Mouse (Mus musculus): ENCODE results near the gene Hspb1. TPM values are rescaled to one million over a fixed set of nuclear protein-coding genes. Genes with fewer than 3 reads are reported as not detected.

The Hspb1 gene
- polyA plus RNA-seq, 1 experiment from 2014 or later = 11.4 TPM

DNA sequence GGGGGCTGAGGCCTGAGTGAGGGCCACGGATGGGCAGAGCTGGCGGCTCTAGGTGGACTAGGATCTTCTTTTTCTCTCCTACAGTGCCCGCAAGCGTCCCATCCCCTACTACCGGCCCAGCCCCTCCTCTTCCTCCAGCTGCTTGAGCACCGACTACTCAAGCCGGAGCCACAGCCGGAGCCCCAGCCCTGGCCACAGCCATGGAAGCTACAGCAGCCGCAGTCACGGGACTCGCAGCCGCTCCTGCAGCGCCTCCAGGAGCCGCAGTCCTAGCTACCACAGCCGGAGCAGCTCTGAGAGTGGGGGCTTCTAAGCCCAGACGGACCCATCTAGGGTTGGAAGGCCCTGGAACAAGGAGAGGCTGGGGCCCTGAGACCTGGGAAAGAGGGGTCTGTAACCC lies 14.7 kb upstream of the Hspb1 start:
- Histone ChIP-seq H3K4me2 (ENCODE audit: low read depth, low read length, severe bottlenecking) (no peak overlapping the region), H3K9ac (ENCODE audit: low read length) (peak overlapping the region; percentile 23; the same call in 1 of the 2 replicates), H3K4me1 (replicated peaks; ENCODE audit: control insufficient read depth, insufficient read depth, low read length) (peaks cover 6% of the 10 kb centered on the region; the same call in 1 of the 2 replicates), H3K27ac (ENCODE audit: low read depth, low read length) (no peak overlapping the region), H3K4me3 (ENCODE audit: low read depth, low read length) (no peak overlapping the region), H3K9me3 (ENCODE audit: control insufficient read depth, low read length) (no peaks in the 10 kb centered on the region), H3K27me3 (ENCODE audit: control insufficient read depth, insufficient read depth, low read length) (peaks cover 28% of the 10 kb centered on the region), H3K36me3 (ENCODE audit: control insufficient read depth, insufficient read depth, low read length) (no peaks in the 10 kb centered on the region)
- ATAC-seq (replicated peaks; ENCODE audit: low FRiP score) = no peak; the same call in 1 of the 2 replicates
- 15% methylated on average over 16 of the region's 16 CpGs for WGBS
- DNase-seq (ENCODE audit: low spot score) = no peak

DNA sequence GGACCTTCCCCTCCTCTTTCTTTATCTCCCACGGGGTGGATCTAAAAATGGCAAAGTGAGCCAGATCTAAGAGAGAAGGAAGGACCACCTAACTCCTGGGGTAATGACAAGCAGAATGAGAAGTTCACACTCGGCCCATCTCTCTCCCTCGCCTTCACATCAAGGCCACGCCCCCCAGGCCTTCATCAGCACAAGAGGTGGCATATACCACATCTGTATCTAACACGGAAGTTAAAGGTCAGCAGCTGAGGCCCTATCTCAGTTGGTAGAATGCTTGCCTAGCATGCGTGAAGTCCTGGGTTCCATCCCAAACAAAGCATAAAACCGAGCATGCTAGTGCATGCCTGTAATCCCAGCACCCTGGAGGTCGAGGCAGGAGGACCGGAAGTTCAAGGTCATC lies 14.0 kb upstream of the Hspb1 start:
- H3K9ac ChIP-seq (ENCODE audit: low read length) = no peak overlapping the region
- H3K9me3 ChIP-seq (ENCODE audit: control insufficient read depth, low read length) = no peaks in the 10 kb centered on the region
- DNase-seq (ENCODE audit: low spot score) = no peak
- H3K4me2 ChIP-seq (ENCODE audit: low read depth, low read length, severe bottlenecking) = no peak overlapping the region
- no peak overlapping the region for H3K27ac ChIP-seq (ENCODE audit: low read depth, low read length)
- ATAC-seq (replicated peaks; ENCODE audit: low FRiP score) = no peak
- 0 out of 2 replicates have a peak, but pooled peaks cover 2% of the 10 kb centered on the region for H3K4me1 ChIP-seq (replicated peaks; ENCODE audit: control insufficient read depth, insufficient read depth, low read length)
- H3K36me3 ChIP-seq (ENCODE audit: control insufficient read depth, insufficient read depth, low read length) = no peaks in the 10 kb centered on the region
- 70% methylated on average over 9 of the region's 9 CpGs for WGBS
- H3K4me3 ChIP-seq (ENCODE audit: low read depth, low read length) = no peak overlapping the region
- peaks cover 21% of the 10 kb centered on the region for H3K27me3 ChIP-seq (ENCODE audit: control insufficient read depth, insufficient read depth, low read length)

DNA sequence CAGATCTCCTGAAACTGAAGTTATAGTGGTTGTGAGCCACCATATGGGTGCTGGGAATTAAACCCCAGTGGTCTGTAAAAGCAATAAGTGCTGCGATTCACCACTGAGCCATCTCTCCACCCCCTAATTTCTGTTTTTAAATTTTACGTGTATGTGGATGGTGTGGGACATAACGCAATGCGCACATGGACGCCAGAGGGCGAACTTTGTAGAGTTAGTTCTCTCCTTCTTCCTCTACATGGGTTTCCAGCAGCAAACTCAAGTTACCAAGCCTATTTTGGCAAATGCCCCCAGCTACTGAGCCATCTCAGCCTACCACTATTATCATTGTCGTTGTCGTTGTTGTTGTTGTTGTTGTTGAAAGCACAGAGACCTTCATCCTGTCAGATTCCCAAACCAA lies 10.5 kb upstream of the Hspb1 start:
- Histone ChIP-seq H3K27ac (ENCODE audit: low read depth, low read length) (no peak overlapping the region), H3K9me3 (ENCODE audit: control insufficient read depth, low read length) (no peaks in the 10 kb centered on the region), H3K4me1 (replicated peaks; ENCODE audit: control insufficient read depth, insufficient read depth, low read length) (0 out of 2 replicates have a peak, but pooled peaks cover 2% of the 10 kb centered on the region), H3K4me2 (ENCODE audit: low read depth, low read length, severe bottlenecking) (peak overlapping the region; percentile 59), H3K9ac (ENCODE audit: low read length) (no peak overlapping the region; the same call in 1 of the 2 replicates), H3K4me3 (ENCODE audit: low read depth, low read length) (no peak overlapping the region), H3K27me3 (ENCODE audit: control insufficient read depth, insufficient read depth, low read length) (peaks cover 2% of the 10 kb centered on the region; the same call in 1 of the 2 replicates), H3K36me3 (ENCODE audit: control insufficient read depth, insufficient read depth, low read length) (no peaks in the 10 kb centered on the region)
- ATAC-seq (replicated peaks; ENCODE audit: low FRiP score) (no peak), DNase-seq (ENCODE audit: low spot score) (peak; percentile 70)
- 21% methylated on average over 8 of the region's 8 CpGs for WGBS

DNA sequence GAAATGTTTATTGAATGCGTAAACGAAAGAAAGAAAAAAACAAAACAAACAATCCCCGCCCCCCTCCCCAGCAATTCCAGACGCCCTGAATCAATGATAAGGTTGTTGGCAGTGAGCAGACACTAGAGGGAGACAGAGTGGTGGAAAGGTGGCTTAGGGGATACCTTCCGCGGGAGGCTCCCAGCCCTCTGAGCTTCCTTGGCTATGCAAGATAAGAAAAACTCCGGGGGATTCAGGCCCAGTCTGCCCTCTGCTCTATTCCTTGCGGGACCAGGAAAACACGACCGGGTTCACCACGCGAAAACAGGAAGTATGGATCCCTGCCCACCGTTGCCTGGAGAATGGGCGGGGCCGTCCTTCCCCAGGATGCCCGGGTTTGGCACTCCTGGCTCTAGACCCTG lies 9.9 kb upstream of the Hspb1 start:
- Histone ChIP-seq H3K4me2 (ENCODE audit: low read depth, low read length, severe bottlenecking) (peak overlapping the region; percentile 59), H3K27ac (ENCODE audit: low read depth, low read length) (no peak overlapping the region), H3K9ac (ENCODE audit: low read length) (peak overlapping the region; percentile 50), H3K36me3 (ENCODE audit: control insufficient read depth, insufficient read depth, low read length) (no peaks in the 10 kb centered on the region), H3K4me1 (replicated peaks; ENCODE audit: control insufficient read depth, insufficient read depth, low read length) (0 out of 2 replicates have a peak, but pooled peaks cover 2% of the 10 kb centered on the region), H3K4me3 (ENCODE audit: low read depth, low read length) (peak overlapping the region; percentile 30), H3K9me3 (ENCODE audit: control insufficient read depth, low read length) (no peaks in the 10 kb centered on the region), H3K27me3 (ENCODE audit: control insufficient read depth, insufficient read depth, low read length) (peaks cover 2% of the 10 kb centered on the region; the same call in 1 of the 2 replicates)
- DNase-seq (ENCODE audit: low spot score) = peak; percentile 76
- WGBS = under 1% methylated on average over 16 of the region's 16 CpGs
- ATAC-seq (replicated peaks; ENCODE audit: low FRiP score) = peak; percentile 56; the same call in 1 of the 2 replicates

DNA sequence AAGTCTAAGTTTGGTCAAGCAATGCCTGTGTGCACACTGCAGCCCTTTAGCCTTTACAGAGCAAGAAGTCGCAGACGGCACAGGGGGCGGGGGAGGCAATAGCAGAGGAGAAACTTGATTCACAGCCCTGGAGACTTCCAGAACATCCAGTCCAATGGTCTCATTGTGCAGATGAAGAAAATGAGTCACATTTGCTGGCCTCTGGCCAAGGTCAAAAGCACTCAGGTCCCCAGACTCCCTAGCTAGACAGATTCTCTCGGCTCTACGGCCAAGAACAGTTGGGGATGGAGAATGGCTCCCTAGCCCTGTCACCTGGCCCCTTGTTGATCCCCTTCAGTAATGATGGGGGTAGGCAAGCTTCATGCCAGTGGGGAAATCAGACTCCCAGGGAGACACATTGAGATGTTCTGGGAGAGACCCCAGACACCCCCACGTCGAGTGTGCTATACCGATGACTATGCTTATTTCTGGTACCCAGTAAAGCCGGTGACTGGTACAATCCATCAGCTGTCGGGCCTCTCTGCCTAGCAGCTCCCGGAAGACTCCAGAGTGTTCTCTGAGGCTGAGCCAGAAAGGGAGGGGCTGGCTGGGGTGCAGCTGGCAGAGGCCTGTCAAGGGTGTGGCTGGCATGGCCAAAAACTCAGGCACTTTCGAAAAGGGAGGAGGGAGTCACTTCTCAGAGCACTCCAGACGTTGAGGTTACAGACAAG lies 8.1 kb upstream of the Hspb1 start:
- DNase-seq (ENCODE audit: low spot score) = no peak
- Histone ChIP-seq H3K36me3 (ENCODE audit: control insufficient read depth, insufficient read depth, low read length) (no peaks in the 10 kb centered on the region), H3K27ac (ENCODE audit: low read depth, low read length) (no peak overlapping the region), H3K9me3 (ENCODE audit: control insufficient read depth, low read length) (no peaks in the 10 kb centered on the region), H3K4me1 (replicated peaks; ENCODE audit: control insufficient read depth, insufficient read depth, low read length) (no peaks in the 10 kb centered on the region), H3K4me2 (ENCODE audit: low read depth, low read length, severe bottlenecking) (no peak overlapping the region), H3K9ac (ENCODE audit: low read length) (no peak overlapping the region), H3K27me3 (ENCODE audit: control insufficient read depth, insufficient read depth, low read length) (no peaks in the 10 kb centered on the region), H3K4me3 (ENCODE audit: low read depth, low read length) (no peak overlapping the region)
- no peak for ATAC-seq (replicated peaks; ENCODE audit: low FRiP score)
- WGBS = 69% methylated on average over 13 of the region's 13 CpGs

DNA sequence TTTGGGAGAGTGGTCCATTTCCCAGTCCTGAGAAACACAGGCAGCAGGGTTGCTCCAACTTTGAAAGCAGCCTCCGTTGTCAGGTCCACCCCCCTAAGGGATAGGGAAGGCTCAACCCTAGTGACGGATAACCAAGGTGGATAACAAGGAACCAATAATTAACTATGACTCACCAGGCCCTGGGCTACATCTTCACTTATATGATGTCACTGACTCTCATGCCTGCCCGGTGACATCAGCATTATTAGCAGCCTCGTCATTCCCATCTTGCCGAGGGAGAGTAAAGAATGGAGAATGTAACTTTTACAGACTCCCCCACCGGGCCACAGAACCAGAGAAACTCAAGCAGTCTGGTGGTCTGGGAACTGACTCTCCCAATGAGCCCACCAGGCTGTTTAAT lies 3.1 kb upstream of the Hspb1 start:
- no peak for ATAC-seq (replicated peaks; ENCODE audit: low FRiP score)
- peaks cover 15% of the 10 kb centered on the region for H3K27me3 ChIP-seq (ENCODE audit: control insufficient read depth, insufficient read depth, low read length)

DNA sequence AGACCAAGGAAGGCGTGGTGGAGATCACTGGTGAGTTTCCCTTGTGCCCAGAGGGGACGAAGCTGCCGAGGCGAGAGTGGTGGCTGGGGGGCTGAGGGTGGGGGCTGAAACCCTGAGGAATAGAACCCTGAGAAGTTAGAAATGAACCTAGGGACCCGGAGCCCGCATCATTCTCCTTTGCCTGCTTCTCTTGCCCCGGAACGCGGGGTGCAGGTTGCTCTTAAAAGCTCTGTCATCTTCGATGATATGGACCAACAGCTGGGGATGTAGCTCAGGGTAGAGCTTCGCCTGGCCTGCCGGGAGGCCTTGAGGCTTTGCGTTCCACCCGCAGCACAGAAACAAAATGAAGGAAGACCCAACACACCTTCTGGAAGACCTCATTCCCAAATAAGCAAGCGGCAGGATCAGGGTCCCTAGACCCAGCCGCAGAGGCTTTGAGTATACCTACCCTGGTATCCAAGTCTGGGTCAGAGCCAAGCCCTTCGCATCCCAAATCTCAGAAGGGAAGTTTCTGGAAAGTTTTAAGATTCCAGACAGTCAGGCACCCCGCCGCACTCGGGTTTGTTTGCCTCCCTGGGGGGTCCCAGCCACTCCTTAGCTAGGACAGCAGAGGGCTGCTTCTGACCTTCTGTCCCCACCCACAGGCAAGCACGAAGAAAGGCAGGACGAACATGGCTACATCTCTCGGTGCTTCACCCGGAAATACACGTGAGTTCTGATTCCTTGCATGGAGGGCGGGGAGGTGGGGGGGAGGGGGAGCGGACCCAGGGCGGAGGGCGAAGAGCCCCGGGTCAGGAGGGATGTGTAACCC lies 891 bp downstream of the Hspb1 start:
- no peak overlapping the region for H3K4me2 ChIP-seq (ENCODE audit: low read depth, low read length, severe bottlenecking)
- no peak overlapping the region for H3K4me3 ChIP-seq (ENCODE audit: low read depth, low read length)
- no peaks in the 10 kb centered on the region for H3K9me3 ChIP-seq (ENCODE audit: control insufficient read depth, low read length)
- peaks cover 21% of the 10 kb centered on the region for H3K27me3 ChIP-seq (ENCODE audit: control insufficient read depth, insufficient read depth, low read length)
- H3K9ac ChIP-seq (ENCODE audit: low read length) = no peak overlapping the region
- H3K4me1 ChIP-seq (replicated peaks; ENCODE audit: control insufficient read depth, insufficient read depth, low read length) = peaks cover 4% of the 10 kb centered on the region; the same call in 1 of the 2 replicates
- H3K36me3 ChIP-seq (ENCODE audit: control insufficient read depth, insufficient read depth, low read length) = no peaks in the 10 kb centered on the region
- DNase-seq (ENCODE audit: low spot score) (no peak), ATAC-seq (replicated peaks; ENCODE audit: low FRiP score) (no peak)
- WGBS = 6% methylated on average over 28 of the region's 30 CpGs
- no peak overlapping the region for H3K27ac ChIP-seq (ENCODE audit: low read depth, low read length)

More for the DNA sequence above, 3.1 kb upstream of the Hspb1 start:
- H3K9ac ChIP-seq (ENCODE audit: low read length) = no peak overlapping the region
- no peaks in the 10 kb centered on the region for H3K36me3 ChIP-seq (ENCODE audit: control insufficient read depth, insufficient read depth, low read length)
- H3K4me2 ChIP-seq (ENCODE audit: low read depth, low read length, severe bottlenecking) = no peak overlapping the region
- no peak overlapping the region for H3K4me3 ChIP-seq (ENCODE audit: low read depth, low read length)
- H3K9me3 ChIP-seq (ENCODE audit: control insufficient read depth, low read length) = no peaks in the 10 kb centered on the region
- no peak overlapping the region for H3K27ac ChIP-seq (ENCODE audit: low read depth, low read length)
- DNase-seq (ENCODE audit: low spot score) = no peak
- WGBS = 71% methylated on average over 6 of the region's 6 CpGs
- H3K4me1 ChIP-seq (replicated peaks; ENCODE audit: control insufficient read depth, insufficient read depth, low read length) = peaks cover 4% of the 10 kb centered on the region; the same call in 1 of the 2 replicates

DNA sequence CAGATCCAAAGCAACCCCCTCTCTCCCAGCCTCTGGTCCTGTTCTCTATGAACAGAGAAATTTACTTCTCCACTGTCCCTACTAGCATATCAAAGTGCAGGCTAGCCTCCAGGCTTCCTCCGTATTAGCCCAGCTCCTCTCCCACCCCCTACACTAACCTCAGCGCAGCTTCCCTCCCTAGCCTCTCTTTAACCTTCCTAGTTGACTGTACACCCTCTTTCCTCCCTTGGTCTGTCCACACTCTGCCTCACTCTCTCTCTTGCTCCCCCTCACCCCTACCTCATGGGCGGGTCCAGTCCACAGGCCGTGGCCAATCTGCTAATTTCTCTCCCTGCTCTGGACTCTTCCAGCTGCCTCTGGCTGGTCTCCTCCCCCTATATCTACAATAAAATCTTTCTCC lies 2.6 kb downstream of the Hspb1 start:
- peaks cover 4% of the 10 kb centered on the region; the same call in 1 of the 2 replicates for H3K4me1 ChIP-seq (replicated peaks; ENCODE audit: control insufficient read depth, insufficient read depth, low read length)
- peaks cover 21% of the 10 kb centered on the region for H3K27me3 ChIP-seq (ENCODE audit: control insufficient read depth, insufficient read depth, low read length)
- no peak overlapping the region for H3K9ac ChIP-seq (ENCODE audit: low read length)
- no peak overlapping the region for H3K27ac ChIP-seq (ENCODE audit: low read depth, low read length)
- WGBS = 49% methylated on average over 4 of the region's 4 CpGs
- DNase-seq (ENCODE audit: low spot score) = no peak
- no peaks in the 10 kb centered on the region for H3K36me3 ChIP-seq (ENCODE audit: control insufficient read depth, insufficient read depth, low read length)
- ATAC-seq (replicated peaks; ENCODE audit: low FRiP score) = no peak
- no peak overlapping the region for H3K4me3 ChIP-seq (ENCODE audit: low read depth, low read length)
- H3K4me2 ChIP-seq (ENCODE audit: low read depth, low read length, severe bottlenecking) = no peak overlapping the region
- no peaks in the 10 kb centered on the region for H3K9me3 ChIP-seq (ENCODE audit: control insufficient read depth, low read length)

Measured in forebrain, embryonic 11.5 days (tissue).